Mouse (Mus musculus) CD4-positive, CD25-positive, alpha-beta regulatory T cell, adult 4 months (primary cell): Measurements from ENCODE around the gene Asb3. TPM values are rescaled to one million over a fixed set of nuclear protein-coding genes. Genes with fewer than 3 reads are reported as not detected.

Experiments
- ATAC-seq: one replicate; pipeline ENCODE4 v1.8.0; 2017
- polyA plus RNA-seq, 2 experiments: library from polyadenylated mRNA; unstranded; fragments of 100-300 nt; shearing (Covaris generic); gene quantifications; one replicate each; pipeline ENCODE4 v1.2.1; 2017

Gene Asb3
- 10 to 100 TPM; 60.6 to 67.6 TPM for polyA plus RNA-seq

GRCm38 (mm10) chr11:30885171-30885871, at the start of gene Asb3, which contains the start of gene Gpr75:
Asb3 (plus strand) TSS chr11:30885416.
Gpr75 (plus strand) TSS chr11:30885358.
- ATAC-seq: no peak

DNA sequence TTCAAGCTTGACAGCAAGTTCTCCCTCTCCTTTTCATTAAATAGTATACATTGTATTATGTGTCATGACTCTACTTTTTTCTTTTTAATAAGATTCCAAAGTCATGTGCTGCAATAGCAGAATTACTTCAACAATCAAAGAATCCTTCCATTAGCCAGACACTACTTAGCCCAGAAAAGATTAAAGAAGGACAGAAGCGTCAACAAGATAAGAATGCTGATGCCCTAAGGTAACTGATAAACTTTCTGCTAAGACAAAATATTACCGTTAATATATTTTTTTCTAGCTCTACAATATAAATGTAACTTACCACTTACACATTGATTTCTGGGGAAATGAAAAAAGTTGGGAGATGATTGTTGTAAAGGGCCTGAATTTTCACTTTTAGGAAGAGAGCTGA, 46.4 kb upstream of the Asb3 start:
- ATAC-seq: no peak

- no peak for ATAC-seq
Measured at GRCm38 (mm10) chr11:30844355-30844754, 40.9 kb upstream of the Asb3 start.

DNA sequence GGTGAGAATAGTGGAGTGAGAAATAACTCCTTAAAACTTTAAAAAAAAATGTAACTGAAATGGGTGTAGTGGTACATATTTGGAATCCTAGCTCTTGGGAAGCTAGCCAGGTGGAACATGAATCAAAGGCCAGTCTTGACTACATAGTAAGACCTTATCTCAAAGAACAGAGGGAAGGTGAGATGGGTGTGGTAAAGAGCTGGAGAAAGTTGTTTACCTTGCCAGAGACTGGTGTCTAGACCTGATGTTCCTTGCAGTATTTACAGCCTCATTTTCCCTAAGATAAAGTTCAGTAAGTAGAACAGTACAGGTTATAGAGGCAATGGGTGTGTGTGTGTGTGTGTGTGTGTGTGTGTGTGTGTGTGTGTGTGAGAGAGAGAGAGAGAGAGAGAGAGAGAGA, 12.8 kb upstream of the Asb3 start:
- no peak for ATAC-seq

GRCm38 (mm10) chr11:30888153-30888552, 2.9 kb downstream of the Asb3 start:
- ATAC-seq: peak; percentile 57

DNA sequence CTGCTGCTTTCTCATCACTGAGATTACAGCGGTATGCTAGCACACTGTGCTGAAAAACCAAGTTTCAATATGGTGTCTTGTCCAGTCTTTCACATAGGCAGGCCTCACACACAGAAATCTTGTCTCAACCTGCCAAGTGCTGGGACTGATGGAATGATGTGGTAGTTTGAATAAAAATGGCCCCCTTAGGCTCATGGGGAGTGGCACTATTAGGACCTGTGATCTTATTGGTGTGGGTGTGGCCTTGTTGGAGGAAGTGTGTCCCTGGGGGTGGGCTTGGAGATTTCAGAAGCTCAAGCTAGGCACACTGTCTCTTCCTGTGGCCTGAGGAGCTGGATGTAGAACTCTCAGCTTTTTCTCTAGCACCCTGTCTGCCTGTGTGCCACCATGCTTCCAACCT, 11.0 kb downstream of the Asb3 start:
- ATAC-seq: no peak

DNA sequence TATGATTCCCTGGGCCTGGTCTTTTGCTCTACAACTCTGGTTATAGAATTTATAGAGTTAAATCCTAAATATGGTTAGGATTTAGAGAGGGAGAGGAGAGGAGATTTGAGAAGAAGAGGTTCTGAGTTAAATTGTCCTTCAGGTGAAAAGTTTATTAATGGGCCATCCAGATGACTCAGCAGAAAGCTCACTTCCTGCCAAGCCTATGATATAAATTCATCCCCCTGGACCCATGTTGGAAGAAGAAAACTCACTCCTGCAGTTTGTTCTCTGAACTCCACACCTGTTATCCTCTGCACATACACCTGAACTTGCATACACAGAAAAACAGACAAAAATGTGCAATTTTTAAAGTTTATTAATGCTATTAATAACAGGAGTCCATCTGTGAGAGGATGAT, 14.1 kb downstream of the Asb3 start:
- no peak for ATAC-seq

DNA sequence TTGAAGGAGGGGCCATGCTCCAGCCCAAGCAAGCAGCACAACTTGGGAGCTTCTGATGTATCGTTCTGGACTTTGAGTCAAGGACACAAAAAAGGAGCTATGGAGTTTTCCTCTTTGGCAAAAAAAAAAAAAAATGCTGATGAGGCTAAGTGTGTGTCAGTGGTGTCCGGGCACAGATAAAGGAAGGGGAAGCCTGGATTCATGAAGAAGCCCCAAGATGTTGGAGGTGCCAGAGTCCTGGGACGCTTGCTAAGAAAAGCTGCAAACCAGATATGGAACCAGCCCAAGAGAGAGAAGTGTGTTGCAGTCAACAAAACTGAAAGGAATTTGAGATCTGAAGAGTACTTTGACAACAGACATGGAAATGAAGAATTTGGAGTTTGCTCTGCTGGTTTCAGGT, 27.1 kb downstream of the Asb3 start:
- ATAC-seq: no peak

DNA sequence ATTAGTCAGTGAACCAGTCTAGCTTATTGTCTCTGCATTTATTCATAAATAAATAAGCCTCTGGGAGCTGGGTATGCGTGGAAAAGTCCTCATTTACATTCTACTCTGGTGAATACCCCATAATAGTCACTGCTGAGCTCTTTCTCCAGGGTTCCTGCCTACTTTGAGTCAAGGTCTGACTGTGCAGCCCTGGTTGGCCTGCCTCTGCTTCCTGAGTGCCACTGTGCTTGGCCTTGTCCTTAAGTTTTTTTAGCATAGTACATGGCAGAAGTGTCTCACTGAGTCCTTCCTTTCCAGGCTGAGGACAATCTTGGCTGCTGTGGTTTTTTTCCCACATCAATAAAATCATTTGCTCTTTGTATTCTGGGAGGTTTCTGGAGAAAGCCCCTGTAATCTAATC, 35.4 kb downstream of the Asb3 start:
- no peak for ATAC-seq

- no peak for ATAC-seq
Measured at GRCm38 (mm10) chr11:30923283-30923682, 38.1 kb downstream of the Asb3 start.

DNA sequence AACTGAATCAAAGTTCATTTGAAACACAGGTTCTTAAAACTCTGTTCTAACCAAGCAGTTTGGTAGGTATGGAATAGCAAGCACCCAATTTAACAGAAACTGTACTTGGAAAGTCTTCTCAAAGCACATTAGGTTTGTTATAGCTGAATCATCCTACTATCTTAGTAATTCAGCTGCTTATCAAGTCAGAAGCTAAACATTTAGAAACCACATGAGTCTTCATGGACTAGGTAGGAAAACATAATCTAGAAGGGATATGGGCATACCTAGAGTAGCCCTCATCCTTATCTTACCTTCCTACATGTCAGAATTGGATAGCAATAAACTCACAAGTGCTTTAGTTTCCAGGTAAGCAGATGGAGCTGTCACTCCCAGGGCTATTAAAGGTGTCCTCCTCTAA, 42.9 kb downstream of the Asb3 start:
- ATAC-seq: no peak

DNA sequence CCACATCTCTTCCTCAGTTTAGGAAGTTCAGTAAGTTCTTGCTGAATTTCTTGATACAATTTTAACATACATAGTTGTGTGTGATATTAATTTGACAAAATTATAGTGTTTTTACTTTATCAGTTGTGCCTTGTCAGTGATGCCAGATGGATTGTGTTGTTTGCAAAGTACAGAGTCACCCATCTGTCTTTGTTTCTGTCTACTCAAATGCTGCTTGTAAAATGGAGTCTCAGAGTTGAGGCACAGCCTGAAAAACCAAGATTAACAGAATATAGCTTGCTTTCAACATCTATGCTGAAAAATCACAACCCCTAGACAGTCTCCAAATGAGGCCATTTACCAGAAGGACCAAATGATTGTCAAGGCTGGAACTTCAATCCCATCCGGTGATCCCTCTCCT, 43.3 kb downstream of the Asb3 start:
- no peak for ATAC-seq

- no peak for ATAC-seq
Measured at GRCm38 (mm10) chr11:30943522-30943921, 58.3 kb downstream of the Asb3 start.

GRCm38 (mm10) chr11:30952829-30953228, 67.6 kb downstream of the Asb3 start:
- ATAC-seq: no peak

GRCm38 (mm10) chr11:30953469-30954154, 68.4 kb downstream of the Asb3 start:
- peak; percentile 35 for ATAC-seq

DNA sequence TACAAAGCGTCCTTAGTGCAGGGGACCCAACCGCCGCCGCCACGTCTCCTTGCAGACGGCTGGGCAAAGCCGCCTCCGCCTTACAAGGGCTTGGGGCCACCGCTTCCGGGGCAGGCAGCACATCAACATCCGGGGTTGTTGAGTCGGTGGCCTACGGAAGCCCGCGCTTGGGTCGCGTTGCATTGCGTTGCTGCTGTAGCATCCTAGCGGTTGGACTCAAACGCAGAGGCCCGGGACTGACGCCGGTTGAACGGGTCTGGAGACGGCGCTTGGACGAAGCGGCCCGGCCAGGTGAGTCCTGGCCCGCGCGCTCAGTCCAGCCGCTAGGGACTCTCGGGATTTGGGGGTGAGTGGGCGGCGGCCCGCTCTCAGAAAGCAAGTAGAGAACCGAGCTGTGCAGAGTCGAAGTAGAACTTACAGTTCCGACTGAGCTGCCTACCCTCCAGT, 69.1 kb downstream of the Asb3 start, which contains the start of gene Erlec1:
Gene Erlec1 (minus strand): TSS at position 57 of the 447 bp plus-strand sequence.
- ATAC-seq: peak; percentile 98

DNA sequence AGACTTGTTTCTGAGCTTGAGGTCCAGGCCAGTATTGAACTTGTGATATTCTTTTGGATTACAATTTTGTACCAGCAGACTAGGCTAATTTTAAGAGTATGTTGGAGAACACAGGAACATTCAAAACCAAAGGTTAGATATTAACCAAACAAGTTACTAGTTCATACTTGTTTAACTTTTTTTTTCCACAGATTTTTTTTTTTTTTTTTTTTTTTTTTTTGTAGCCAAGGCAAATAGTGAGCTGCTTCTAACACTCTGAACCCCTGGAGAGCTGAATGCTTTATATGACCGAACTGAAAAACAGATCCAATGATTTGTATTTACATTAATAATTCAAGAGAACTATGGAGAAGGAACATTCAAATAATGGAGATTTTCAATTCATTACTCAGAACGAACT, 100.0 kb downstream of the Asb3 start:
- no peak for ATAC-seq

DNA sequence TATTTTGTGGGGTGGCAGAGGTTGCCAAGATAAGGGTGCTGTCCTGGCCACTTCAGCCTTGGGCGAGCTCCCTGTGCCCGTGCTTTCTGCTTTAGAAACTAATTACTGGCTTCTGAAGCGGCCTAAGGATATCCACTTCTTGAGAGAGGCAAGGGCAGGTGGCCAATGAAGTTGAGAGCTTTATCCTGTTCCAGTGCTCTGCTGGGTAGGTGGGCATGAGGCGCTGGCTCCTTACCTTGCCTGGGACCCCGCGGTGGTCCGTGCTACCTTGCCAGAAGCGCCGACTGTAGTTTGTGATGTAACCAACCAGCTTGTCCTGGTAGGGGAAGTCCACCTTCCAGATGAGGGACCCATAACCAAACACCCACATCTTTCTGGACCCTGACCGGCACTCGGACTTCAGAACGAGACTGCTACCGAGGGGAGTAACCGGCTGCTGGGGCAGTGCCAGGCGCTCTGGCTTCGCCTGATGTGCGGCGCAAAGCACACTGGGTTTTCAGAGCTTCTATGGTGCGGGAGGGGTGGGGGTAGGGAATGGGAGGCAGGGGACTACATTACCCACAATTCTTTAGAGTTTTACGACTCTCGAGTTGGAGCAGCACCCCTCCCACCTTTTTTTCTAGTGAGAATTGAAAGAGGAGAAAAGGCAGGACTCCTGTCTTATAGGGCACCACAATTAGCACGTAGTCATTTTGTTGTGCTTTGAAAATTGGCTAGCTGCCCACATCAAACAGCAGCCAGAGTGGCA, 100.8 kb downstream of the Asb3 start, which contains the start of gene Chac2:
Gene Chac2 (minus strand): TSS at position 474 of the 748 bp plus-strand sequence.
- peak; percentile 95 for ATAC-seq

- ATAC-seq: peak; percentile 5
Measured at GRCm38 (mm10) chr11:30986625-30987017, 101.4 kb downstream of the Asb3 start.

GRCm38 (mm10) chr11:30996670-30997069, 111.5 kb downstream of the Asb3 start:
- no peak for ATAC-seq

- no peak for ATAC-seq
Measured at GRCm38 (mm10) chr11:30998199-30998598, 113.0 kb downstream of the Asb3 start.

DNA sequence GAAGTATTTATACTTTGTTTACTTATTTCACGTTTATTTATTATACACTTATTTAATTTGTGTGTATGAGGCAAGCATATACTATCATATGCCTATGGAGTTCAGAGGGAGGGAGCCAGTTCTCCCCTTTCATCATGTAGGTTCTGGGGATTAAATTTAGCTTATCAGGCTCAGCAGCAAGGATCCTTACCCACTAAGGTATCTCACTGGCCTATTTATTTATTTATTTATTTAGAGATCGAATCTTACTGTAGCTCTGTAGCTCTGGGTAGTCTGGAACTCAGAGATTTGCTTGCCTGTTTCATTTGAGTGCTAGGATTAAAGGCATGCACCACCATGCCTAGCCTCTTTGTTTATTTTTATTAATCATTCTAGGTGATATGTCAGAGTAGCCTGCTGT, 113.5 kb downstream of the Asb3 start:
- ATAC-seq: no peak

DNA sequence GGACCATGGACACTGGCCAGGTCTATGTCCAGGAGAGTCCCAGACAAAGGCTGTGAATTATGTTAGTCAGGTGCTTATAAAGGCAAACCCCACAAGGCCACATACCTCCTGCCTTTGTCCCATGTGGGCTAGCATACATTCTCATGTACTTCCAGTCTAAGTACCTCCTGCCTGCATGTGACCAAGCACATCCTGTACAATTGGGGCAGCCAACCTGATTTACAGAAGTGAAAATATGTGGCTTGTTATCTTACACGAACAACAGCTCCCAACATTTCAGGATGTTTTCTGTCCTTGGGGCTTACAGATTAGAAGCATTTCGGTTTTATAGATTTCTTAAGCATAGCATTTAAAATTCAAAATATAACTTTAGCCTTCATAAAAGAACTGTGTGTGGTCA, 114.8 kb downstream of the Asb3 start:
- ATAC-seq: no peak
